Mouse (Mus musculus): ENCODE results near the gene Emp2. TPM values are rescaled to one million over a fixed set of nuclear protein-coding genes. Genes with fewer than 3 reads are reported as not detected.

Gene Emp2
- total RNA-seq (2023), result 0.33 TPM

GRCm38 (mm10) chr16:10313646-10314088, at the start of gene Emp2:
Gene Emp2 (minus strand): TSS chr16:10313968.

Other genes starting within 250 kb of the Emp2 start
- not detected for gene Rpl39l, start 143.7 kb downstream of the Emp2 start, total RNA-seq (2023)
- gene Atf7ip2, start 121.3 kb downstream of the Emp2 start, total RNA-seq (2023), result not detected
- not detected for gene Tekt5, start 81.5 kb upstream of the Emp2 start, total RNA-seq (2023)
- gene Nubp1, start 98.0 kb upstream of the Emp2 start, total RNA-seq (2023), result 34.2 TPM
- not detected for gene Tvp23a, start 133.4 kb upstream of the Emp2 start, total RNA-seq (2023)
- gene Ciita, start 166.1 kb upstream of the Emp2 start, total RNA-seq (2023), result 10.2 TPM
- 17.9 TPM for gene Dexi, start 229.1 kb upstream of the Emp2 start, total RNA-seq (2023)
- gene Clec16a, start 231.4 kb upstream of the Emp2 start, total RNA-seq (2023), result 32.4 TPM